Mouse (Mus musculus) heart, postnatal 25 days (tissue): ENCODE results near the gene Pof1b. TPM values are rescaled to one million over a fixed set of nuclear protein-coding genes. Genes with fewer than 3 reads are reported as not detected.

ENCODE experiments used
- DNase-seq: peaks from one replicate; pipeline ENCODE4 v3.0.0; 2022; ENCODE audit warnings: low spot score
- intact Hi-C: fragments of 180-260 bp; cut with DNase I; formaldehyde crosslinking; loops from one replicate; pipeline ENCODE4 v1.15.1; 2025
- total RNA-seq, 2 experiments: library from RNA; stranded (reverse); gene quantifications; 2 replicates each; pipeline ENCODE4 v1.2.3; 2021

The Pof1b gene
- not detected for total RNA-seq

DNA sequence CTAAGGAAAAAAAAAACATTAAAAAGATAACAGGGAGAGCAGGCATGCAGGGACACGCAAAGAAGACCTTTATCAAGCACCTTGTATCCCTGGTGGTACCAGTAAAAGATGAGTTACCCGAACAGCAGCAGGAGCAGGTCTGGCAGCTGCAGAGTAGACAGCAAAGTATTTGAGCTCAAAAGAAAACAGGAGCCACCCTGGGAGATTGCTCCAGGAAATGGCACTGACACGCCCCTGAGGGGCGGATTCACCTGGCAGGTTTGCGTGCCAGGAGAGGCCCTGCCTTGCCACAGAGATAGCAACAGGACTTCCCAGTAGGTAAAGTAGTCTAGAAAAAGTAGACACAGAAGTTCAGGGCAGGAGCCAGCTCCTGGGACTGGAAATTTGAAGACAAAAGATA is at the start of gene Pof1b:
Gene Pof1b (minus strand): TSS at position 144 of the 400 bp plus-strand sequence.
- DNase-seq = no peak
- intact Hi-C loops = no loop called here

DNA sequence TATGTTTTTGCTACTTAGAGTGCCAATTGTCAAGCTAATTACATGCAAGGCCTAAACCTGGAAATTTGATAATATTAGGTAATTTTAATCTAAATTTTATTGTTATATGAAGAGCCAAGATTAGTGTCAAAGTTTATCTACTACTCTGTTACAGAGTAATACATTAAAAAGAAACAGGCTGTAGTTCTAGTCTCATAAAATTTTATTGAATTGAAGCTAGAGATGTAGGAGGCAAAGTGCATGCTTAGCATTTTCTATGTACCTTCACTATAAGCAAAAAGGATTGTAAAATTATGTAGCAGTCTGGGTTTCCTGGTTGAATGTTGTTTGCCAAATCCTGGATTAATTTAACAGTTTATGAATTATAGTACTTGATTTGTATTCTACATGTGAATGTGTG is 18.1 kb upstream of the Pof1b start:
- intact Hi-C loops = no loop called here
- no peak for DNase-seq

DNA sequence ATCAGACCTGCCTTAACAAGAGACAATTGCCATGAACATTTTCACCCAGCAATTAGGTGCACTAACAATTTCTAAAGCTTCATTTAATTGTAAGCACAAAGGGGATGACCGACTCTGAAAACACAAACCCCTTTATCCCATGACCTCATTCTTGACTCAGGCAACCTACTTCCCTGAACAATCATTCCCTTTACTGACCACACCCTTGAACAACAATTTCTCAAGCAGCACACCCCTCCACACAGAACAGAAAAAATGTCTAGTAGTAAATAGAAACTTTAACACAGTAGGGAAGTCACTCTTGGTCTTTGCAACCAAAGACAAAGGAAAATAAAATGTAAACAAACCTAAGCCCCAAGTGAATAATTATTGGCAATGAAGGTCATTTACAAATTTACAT is 4.1 kb downstream of the Pof1b start:
- intact Hi-C loops = no loop called here
- no peak for DNase-seq

GRCm38 (mm10) chrX:112680605-112681004 is 17.8 kb downstream of the Pof1b start:
- no peak for DNase-seq
- intact Hi-C loops = no loop called here

- intact Hi-C loops = no loop called here
- DNase-seq = no peak
Measured at GRCm38 (mm10) chrX:112675525-112675924, 22.9 kb downstream of the Pof1b start.

- intact Hi-C loops = no loop called here
- DNase-seq = no peak
Measured at GRCm38 (mm10) chrX:112601306-112602120, 96.9 kb downstream of the Pof1b start.

DNA sequence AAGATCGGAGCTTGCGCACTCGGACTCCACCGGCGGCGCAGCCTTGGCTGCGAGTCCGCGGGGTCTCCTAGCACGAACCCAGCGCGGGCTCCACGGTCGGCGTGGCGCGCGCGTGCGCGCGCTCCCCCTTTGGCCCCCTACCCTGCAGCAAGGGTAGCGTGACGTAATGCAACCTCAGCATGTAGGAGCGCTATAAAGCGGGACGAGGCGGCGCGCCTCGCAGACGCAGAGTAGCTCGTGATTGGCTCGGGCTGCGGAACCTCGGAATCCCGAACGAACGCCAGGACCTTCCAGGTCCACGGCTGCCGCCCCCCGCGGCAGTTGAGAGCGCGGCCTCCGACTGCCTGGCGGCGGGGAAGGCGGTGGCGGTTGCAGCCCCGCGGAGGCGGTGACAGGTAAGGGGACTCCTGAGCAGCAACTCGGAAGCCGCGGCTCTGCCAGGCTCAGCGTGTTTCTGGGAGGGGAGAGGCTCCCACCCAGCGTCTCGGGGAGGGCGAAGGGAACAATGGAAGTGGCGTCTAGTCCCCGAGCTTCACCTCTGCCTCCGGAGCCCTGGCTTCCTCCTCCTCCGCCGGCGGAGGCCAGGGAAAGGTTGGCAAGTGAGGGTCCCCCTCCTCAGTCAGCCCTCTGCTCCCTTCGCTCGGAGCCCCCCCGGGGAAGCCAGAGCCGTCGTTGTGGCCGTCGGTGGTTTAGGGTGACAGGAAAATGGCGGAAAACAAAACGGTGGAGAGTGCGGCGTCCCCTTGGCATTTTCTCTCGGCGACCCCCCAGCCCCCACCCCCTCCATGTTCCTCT is 97.7 kb downstream of the Pof1b start, which contains the start of gene Zfp711:
Gene Zfp711 (plus strand): TSS at position 16 of the 795 bp plus-strand sequence.
- peak; percentile 13 for DNase-seq
- intact Hi-C loops = no loop called here

Other genes starting within 250 kb of the Pof1b start
- gene 2010106E10Rik, start 203.4 kb downstream of the Pof1b start, total RNA-seq = not detected
- under 1 TPM; 0.64 to 0.78 TPM for gene Zfp711, start 98.1 kb downstream of the Pof1b start, total RNA-seq